Mouse (Mus musculus) ES-E14 (cell line): ENCODE data around the gene Gars.

ENCODE experiments used
- CHD2 ChIP-seq: IDR thresholded peaks from 2 replicates; pipeline ENCODE4 v1.6.1; 2014; ENCODE audit warnings: mild to moderate bottlenecking, low read depth, low read length, inconsistent platforms
- MAFK ChIP-seq: IDR thresholded peaks from 2 replicates; pipeline ENCODE4 v1.6.1; 2014; ENCODE audit warnings: mild to moderate bottlenecking, low read depth, low read length, inconsistent platforms; ENCODE audit not compliant: insufficient read depth
- ZC3H11A ChIP-seq: IDR thresholded peaks from 2 replicates; pipeline ENCODE4 v1.6.1; 2012; ENCODE audit warnings: low read depth, mild to moderate bottlenecking, inconsistent platforms, low read length, borderline replicate concordance
- ZNF384 ChIP-seq: IDR thresholded peaks from 2 replicates; pipeline ENCODE4 v1.6.1; 2012; ENCODE audit warnings: low read depth, low read length, inconsistent platforms

- TF ChIP-seq ZC3H11A (no peak), ZNF384 (no peak), MAFK (no peak), CHD2 (no peak)
Observed at GRCm38 (mm10) chr6:55098030-55098429, 60.2 kb downstream of the Gars start.
